Mouse (Mus musculus) heart, embryonic 16.5 days (tissue): ENCODE data around the gene Cd2. TPM values are rescaled to one million over a fixed set of nuclear protein-coding genes. Genes with fewer than 3 reads are reported as not detected.

Experiments
- ATAC-seq: fragments of 200-750 bp; cut with Nextera tagmentation; replicated peaks from 2 replicates; pipeline ENCODE4 v1.8.0; 2017; ENCODE audit warnings: moderate number of reproducible peaks; ENCODE audit not compliant: insufficient read depth, low FRiP score; ENCODE audit errors: extremely low read depth
- H3K27ac ChIP-seq: fragments of 300-500 bp; sonication (generic); 2 replicates; pipeline ENCODE4 v1.5.1; 2014; ENCODE audit warnings: mild to moderate bottlenecking, low read length, control low read depth, moderate library complexity
- H3K27me3 ChIP-seq: fragments of 300-500 bp; sonication (generic); 2 replicates; pipeline ENCODE4 v1.6.1; 2014; ENCODE audit warnings: low read length, mixed read lengths; ENCODE audit not compliant: control insufficient read depth, insufficient read depth
- H3K36me3 ChIP-seq: fragments of 300-500 bp; sonication (generic); 2 replicates; pipeline ENCODE4 v1.6.1; 2014; ENCODE audit not compliant: control insufficient read depth, insufficient read depth
- H3K4me1 ChIP-seq: fragments of 300-500 bp; sonication (generic); 2 replicates; pipeline ENCODE4 v1.6.1; 2014; ENCODE audit warnings: low read length, mixed read lengths; ENCODE audit not compliant: control insufficient read depth, insufficient read depth
- H3K4me2 ChIP-seq: fragments of 300-500 bp; sonication (generic); 2 replicates; pipeline ENCODE4 v1.6.1; 2014; ENCODE audit warnings: low read depth, mild to moderate bottlenecking, control low read depth, low read length
- H3K4me3 ChIP-seq: fragments of 300-500 bp; sonication (generic); 2 replicates; pipeline ENCODE4 v1.5.1; 2014; ENCODE audit warnings: mild to moderate bottlenecking, control low read depth, low read length
- H3K9ac ChIP-seq: fragments of 300-500 bp; sonication (generic); 2 replicates; pipeline ENCODE4 v1.6.1; 2014; ENCODE audit warnings: low read length, control low read depth
- H3K9me3 ChIP-seq: fragments of 300-500 bp; sonication (generic); replicated peaks from 2 replicates; pipeline ENCODE4 v1.6.1; 2016; ENCODE audit warnings: low read length; ENCODE audit not compliant: control insufficient read depth
- WGBS: fragments of 180-500 bp; shearing (Covaris S2); extraction: QIAGEN DNeasy Blood & Tissue Kit; methylation state at CpG from one replicate; pipeline ENCODE4 v1.1.7; 2014; 5-methylcytosine and 5-hydroxymethylcytosine counted together
- polyA plus RNA-seq: library from polyadenylated mRNA; unstranded; fragments of >200 nt; fragmentation: Nextera tagmentation; extraction: Ambion mirVana; gene quantifications from 2 replicates; pipeline ENCODE4 v1.2.1, GENCODE M21; 2015

Cd2 gene
- polyA plus RNA-seq, 1 experiment from 2014 or later, result 7.8 TPM

DNA sequence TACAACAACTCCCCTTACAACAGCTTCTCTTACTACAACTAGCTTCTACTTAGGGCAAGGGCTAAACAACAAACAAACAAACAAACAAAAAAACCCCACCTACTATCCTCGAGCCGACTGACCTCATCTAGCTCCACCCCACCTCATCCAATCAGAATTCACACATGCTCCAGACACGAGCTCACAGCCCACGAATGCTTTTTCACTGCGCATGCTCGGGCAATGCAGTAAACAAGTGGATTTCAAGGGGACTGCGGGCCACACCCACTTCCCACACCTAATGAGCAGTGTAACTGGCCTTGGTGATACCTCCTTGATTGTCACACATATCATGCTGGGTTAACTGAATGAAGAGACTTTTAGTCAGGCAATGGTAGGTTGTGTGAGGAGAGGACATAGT is 19.4 kb downstream of the Cd2 start:
- Histone ChIP-seq H3K4me2 (no peak overlapping the region), H3K4me1 (no peaks in the 10 kb centered on the region), H3K4me3 (no peak overlapping the region), H3K27me3 (no peaks in the 10 kb centered on the region), H3K27ac (no peak overlapping the region), H3K9ac (no peak overlapping the region), H3K9me3 (peaks cover 4% of the 10 kb centered on the region; the same call in 1 of the 2 replicates), H3K36me3 (no peaks in the 10 kb centered on the region)
- no peak for ATAC-seq
- WGBS, result 87% methylated on average over 7 of the region's 7 CpGs

DNA sequence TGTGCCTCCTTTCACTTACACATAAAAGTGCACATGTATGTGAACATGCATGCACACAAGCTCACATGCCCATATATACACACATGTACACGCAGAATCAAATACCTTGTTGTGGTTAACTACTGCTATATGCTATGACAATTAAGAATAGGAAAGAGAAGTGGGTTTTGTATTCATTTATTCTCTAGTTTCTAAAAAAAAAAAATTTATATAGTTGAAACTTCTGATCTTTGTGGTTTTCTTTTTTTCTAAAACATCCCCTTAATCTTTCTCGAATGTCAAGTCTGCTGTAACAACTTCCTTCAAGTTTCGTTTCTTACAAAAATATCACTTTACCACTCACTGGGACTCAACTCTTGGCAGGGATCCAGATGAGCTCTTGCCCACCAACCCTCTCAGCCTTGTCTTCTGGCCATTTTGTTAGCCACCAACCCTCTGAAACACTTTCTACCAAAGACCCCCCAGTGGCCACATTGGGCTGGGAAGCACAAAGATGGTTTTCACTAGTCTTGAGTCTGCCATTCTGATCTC is 22.1 kb downstream of the Cd2 start:
- Histone ChIP-seq H3K36me3 (no peaks in the 10 kb centered on the region), H3K4me2 (no peak overlapping the region), H3K27me3 (no peaks in the 10 kb centered on the region), H3K9ac (no peak overlapping the region), H3K27ac (no peak overlapping the region), H3K4me1 (no peaks in the 10 kb centered on the region), H3K9me3 (peaks cover 4% of the 10 kb centered on the region; the same call in 1 of the 2 replicates), H3K4me3 (no peak overlapping the region)
- ATAC-seq, result no peak
- 60% methylated on average over 3 of the region's 3 CpGs for WGBS

DNA sequence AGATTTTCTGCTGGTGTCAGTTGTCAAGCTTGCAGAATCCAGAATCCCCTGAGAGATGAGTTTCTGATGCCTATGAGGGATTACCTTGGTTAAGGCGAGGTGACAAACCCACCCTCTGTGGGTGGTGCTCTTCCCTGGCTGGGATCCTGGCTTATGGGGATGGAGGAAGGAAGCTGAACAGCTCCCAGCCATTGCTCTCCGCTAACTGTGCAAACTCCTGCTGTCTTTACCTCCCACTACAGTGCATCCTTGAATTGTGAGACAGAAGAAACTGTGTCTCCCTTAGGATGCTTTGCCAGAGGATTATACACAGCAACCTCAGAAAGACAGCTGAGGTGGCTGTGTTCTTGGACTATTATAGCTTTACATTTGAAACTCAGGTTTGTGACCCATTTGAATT is 28.8 kb downstream of the Cd2 start:
- Histone ChIP-seq H3K4me3 (no peak overlapping the region), H3K27ac (no peak overlapping the region), H3K9me3 (no peaks in the 10 kb centered on the region), H3K4me1 (no peaks in the 10 kb centered on the region), H3K27me3 (no peaks in the 10 kb centered on the region), H3K4me2 (no peak overlapping the region), H3K36me3 (no peaks in the 10 kb centered on the region), H3K9ac (no peak overlapping the region)
- ATAC-seq, result no peak
- WGBS, result 58% methylated on average over 2 of the region's 2 CpGs

DNA sequence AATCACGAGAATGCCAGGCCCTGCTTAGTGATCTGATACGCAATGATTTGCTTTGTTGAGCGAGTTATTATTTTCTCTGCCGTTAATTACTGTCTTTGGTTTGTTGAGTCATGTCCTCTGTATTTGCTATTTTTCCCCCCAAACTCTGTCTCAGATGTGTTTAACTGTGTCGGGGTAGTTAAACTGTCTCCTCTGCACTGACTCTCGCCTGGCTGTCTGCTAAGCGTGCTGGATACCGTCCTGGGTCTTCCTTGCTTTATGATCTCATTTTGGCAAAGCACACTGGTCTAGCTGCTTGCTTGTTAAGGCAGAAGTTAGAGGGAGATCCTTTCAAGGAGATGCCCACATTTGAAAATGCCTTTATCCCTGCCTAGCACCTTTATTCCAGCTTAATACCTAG is 31.6 kb downstream of the Cd2 start:
- ATAC-seq, result no peak
- H3K27ac ChIP-seq, result no peak overlapping the region
- H3K4me2 ChIP-seq, result no peak overlapping the region
- WGBS, result 77% methylated on average over 8 of the region's 8 CpGs
- no peaks in the 10 kb centered on the region for H3K36me3 ChIP-seq
- H3K4me3 ChIP-seq, result no peak overlapping the region
- H3K4me1 ChIP-seq, result no peaks in the 10 kb centered on the region
- no peak overlapping the region for H3K9ac ChIP-seq
- no peaks in the 10 kb centered on the region for H3K27me3 ChIP-seq
- no peaks in the 10 kb centered on the region for H3K9me3 ChIP-seq

DNA sequence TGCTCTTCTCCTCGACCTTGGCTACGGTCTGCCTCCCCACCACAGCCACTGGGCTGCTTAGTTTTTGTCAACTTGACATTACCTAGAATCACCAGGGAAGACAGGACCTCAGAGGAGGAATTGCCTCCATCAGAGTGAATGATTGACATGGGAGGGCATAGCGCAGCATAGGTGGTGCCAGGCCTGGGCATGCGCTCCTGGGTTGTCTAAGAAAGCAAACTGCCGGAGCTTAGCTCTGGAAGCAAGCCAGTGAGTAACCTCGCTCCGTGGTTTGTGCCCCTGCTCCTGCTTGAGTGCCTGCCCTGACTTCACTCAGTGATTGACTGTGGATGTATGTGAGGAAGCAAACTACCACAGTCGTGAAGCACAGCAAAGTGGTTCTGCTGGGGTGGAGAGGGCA is 35.6 kb downstream of the Cd2 start:
- H3K4me2 ChIP-seq, result no peak overlapping the region
- no peaks in the 10 kb centered on the region for H3K36me3 ChIP-seq
- no peak overlapping the region for H3K4me3 ChIP-seq
- H3K4me1 ChIP-seq, result no peaks in the 10 kb centered on the region
- no peak overlapping the region for H3K27ac ChIP-seq
- no peak overlapping the region for H3K9ac ChIP-seq
- no peaks in the 10 kb centered on the region for H3K27me3 ChIP-seq
- WGBS, result 65% methylated on average over 8 of the region's 8 CpGs
- H3K9me3 ChIP-seq, result no peaks in the 10 kb centered on the region
- no peak for ATAC-seq

DNA sequence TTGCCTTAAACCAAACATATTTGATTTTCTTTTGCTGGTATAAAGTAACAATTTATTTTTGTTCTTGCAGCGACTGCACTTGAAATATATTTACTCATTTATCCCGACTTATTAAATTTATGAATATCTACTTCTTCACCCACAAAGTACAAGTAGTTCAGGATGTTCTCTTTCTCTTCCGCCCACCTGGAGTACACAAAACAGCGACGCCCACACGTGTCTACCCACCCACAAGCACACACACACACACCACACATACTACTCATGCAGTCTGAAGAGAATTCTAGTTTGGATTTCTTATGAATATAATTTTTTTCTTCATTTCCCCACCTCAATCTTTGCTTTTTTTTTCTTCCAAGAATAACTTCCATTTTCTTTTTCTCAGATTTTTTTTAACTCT is 37.9 kb downstream of the Cd2 start:
- H3K36me3 ChIP-seq, result no peaks in the 10 kb centered on the region
- H3K4me1 ChIP-seq, result no peaks in the 10 kb centered on the region
- H3K27me3 ChIP-seq, result no peaks in the 10 kb centered on the region
- no peaks in the 10 kb centered on the region for H3K9me3 ChIP-seq
- H3K4me2 ChIP-seq, result no peak overlapping the region
- no peak for ATAC-seq
- H3K9ac ChIP-seq, result no peak overlapping the region
- 85% methylated on average over 6 of the region's 6 CpGs for WGBS
- no peak overlapping the region for H3K4me3 ChIP-seq
- H3K27ac ChIP-seq, result no peak overlapping the region

DNA sequence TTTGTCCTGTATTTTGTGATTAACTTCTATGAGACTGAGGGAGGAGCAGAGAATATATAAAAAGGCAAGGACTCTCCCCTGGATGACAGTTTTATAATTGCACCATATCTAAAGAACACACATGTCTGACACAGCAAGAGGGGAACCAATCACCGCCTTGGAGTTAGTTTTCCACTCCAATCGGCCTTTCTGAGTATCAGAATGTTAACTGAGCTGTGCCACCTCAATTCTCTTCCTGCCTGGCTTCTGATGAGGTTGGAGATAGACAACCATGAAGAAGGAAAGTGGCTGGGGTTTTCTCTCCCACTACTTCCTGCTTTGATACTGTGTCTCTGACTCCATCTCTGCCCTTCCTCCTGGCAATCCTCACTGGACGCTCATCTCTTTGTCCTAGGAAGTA is 42.5 kb downstream of the Cd2 start:
- Histone ChIP-seq H3K9ac (no peak overlapping the region), H3K4me1 (no peaks in the 10 kb centered on the region), H3K9me3 (no peaks in the 10 kb centered on the region), H3K27ac (no peak overlapping the region), H3K4me3 (no peak overlapping the region), H3K4me2 (no peak overlapping the region), H3K36me3 (no peaks in the 10 kb centered on the region), H3K27me3 (no peaks in the 10 kb centered on the region)
- ATAC-seq, result no peak
- WGBS, result 62% methylated on average over 3 of the region's 3 CpGs

DNA sequence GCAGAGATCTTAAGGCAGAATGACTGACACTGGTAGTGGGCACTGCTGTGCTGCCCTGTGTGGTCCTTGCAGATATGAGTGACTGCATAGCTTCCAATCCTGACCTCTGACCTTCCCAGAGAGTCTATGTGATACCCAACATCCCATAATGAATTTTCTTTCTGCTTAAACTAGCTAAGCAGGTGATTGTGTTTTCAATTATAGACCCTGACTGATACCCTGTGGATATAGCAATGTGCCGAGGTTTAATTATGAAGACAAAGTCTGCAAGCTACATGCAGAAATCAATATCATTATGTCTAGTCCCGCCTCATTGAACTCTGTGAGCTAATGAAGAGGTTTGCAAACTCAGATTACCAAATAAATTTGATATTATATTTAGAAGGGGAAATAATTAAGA is 44.7 kb downstream of the Cd2 start:
- 88% methylated on average over 2 of the region's 2 CpGs for WGBS
- no peaks in the 10 kb centered on the region for H3K4me1 ChIP-seq
- no peak overlapping the region for H3K27ac ChIP-seq
- H3K9ac ChIP-seq, result no peak overlapping the region
- H3K9me3 ChIP-seq, result no peaks in the 10 kb centered on the region
- no peak overlapping the region for H3K4me2 ChIP-seq
- H3K4me3 ChIP-seq, result no peak overlapping the region
- ATAC-seq, result no peak
- H3K36me3 ChIP-seq, result no peaks in the 10 kb centered on the region
- H3K27me3 ChIP-seq, result no peaks in the 10 kb centered on the region

DNA sequence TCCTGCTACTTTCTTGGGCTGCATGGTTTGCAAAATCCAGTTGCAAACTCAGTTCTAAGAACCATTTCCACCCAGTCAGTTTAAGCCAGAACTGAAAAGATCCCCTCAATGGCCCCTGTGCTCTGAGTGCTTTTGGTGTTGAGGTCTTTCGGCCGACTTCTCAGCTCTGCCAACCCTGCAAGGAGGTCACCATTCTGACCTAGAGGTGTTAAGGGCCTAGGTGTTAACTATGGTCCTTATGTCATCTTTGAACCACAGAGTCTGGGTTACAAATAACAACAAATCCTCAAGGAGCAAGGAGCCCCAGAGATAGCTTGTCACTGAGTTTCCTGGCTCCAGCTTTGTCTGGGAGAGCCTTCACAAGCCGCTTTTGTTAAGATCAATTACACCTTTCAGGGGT is 45.9 kb downstream of the Cd2 start:
- Histone ChIP-seq H3K4me1 (no peaks in the 10 kb centered on the region), H3K27ac (no peak overlapping the region), H3K27me3 (no peaks in the 10 kb centered on the region), H3K36me3 (no peaks in the 10 kb centered on the region), H3K4me2 (no peak overlapping the region), H3K9me3 (no peaks in the 10 kb centered on the region), H3K4me3 (no peak overlapping the region), H3K9ac (no peak overlapping the region)
- 67% methylated on average over 3 of the region's 3 CpGs for WGBS
- no peak for ATAC-seq

DNA sequence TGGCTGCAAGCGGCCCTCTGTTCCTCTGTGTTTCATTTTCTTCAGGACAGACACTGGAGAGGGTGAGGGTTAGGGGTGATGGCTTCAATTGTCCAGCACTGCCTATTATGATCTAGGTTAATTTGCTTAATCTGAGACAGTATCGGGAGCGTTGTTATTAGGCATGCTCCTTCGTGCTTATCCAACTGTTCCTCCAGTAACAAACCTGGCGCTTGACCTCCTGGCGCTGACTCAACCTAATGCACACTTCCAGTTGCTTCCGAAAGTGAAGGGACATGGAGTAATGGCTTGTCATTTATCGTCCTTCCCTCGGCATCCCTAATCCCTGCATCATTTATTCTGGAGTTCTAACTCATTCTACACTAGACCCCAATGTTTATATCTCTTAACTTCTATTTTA is 46.9 kb downstream of the Cd2 start:
- Histone ChIP-seq H3K9ac (no peak overlapping the region), H3K27ac (no peak overlapping the region), H3K9me3 (no peaks in the 10 kb centered on the region), H3K36me3 (no peaks in the 10 kb centered on the region), H3K4me1 (no peaks in the 10 kb centered on the region), H3K4me2 (no peak overlapping the region), H3K4me3 (no peak overlapping the region), H3K27me3 (no peaks in the 10 kb centered on the region)
- no peak for ATAC-seq
- WGBS, result 88% methylated on average over 9 of the region's 9 CpGs
